Mouse (Mus musculus): ENCODE results near the gene Lemd2.

DNA sequence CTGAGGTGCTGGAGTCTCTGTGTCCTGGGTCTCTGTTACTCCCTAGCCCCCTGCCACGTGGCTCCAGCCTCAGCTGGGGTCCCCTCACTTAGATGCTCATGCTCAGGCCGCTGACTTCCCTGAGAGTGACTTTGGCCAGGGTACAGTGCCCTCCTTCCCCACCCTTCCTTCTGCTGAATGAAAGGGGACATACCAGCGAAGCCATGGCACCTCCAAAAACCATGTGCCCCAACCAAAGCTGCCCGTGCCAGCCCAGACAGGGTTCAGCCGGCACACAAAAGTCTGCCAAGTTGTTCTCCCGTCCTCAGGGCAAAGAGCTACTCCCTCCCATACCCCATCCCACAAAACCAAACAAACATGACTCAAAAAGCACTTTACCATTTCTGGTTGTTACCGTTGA, 29.0 kb upstream of the Lemd2 start:
- TF ChIP-seq CTCF (conservative IDR thresholded peaks at IDR 0.05; ENCODE audit: insufficient read depth, insufficient read length, low read depth, low read length) (no peak), POLR2A (IDR thresholded peaks at IDR 0.05; ENCODE audit: low read depth, low read length) (no peak)
